Mouse (Mus musculus): ENCODE results near the gene Coq9.

DNA sequence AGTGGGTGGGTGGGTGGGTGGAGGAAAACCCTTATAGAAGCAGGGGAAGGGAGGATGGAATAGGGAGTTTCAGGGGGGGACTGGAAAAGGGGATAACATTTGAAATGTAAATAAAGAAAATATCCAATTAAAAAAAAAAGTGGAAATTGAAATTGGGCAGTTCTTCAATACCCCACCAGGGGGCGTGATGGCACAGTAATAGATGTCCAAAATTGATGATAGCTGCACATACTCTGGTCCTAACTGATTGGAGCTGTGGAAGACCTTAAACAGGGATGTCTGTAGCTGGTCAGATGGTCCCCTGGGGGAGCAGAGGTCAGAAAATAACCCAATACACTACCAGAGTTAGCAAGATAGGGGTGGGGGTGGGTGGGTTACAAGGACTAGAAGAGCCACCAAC is 23.6 kb upstream of the Coq9 start:
- no peak for TF ChIP-seq ZC3H11A (IDR thresholded peaks at IDR 0.05; ENCODE audit: low read depth, low read length)
- peak; percentile 69 to 79 for TF ChIP-seq CTCF (conservative IDR thresholded peaks at IDR 0.05 in 1 of 2, IDR thresholded peaks at IDR 0.05 in 1 of 2; ENCODE audit: low read depth in 2 of 2, low read length in 2 of 2)
- no peak for TF ChIP-seq POLR2A (IDR thresholded peaks at IDR 0.05; ENCODE audit: low read depth, low read length)
- peak; percentile 50 for TF ChIP-seq SMC3 (IDR thresholded peaks at IDR 0.05; ENCODE audit: low read depth, low read length)
- no peak for TF ChIP-seq TBP (conservative IDR thresholded peaks at IDR 0.05; ENCODE audit: low read depth, low read length)
- TF ChIP-seq HCFC1 (IDR thresholded peaks at IDR 0.05; ENCODE audit: low read depth, low read length), result no peak
- TF ChIP-seq UBTF (IDR thresholded peaks at IDR 0.05; ENCODE audit: low read depth, low read length), result no peak
- TF ChIP-seq MAZ (IDR thresholded peaks at IDR 0.05; ENCODE audit: low read depth, low read length), result no peak
- TF ChIP-seq BHLHE40 (IDR thresholded peaks at IDR 0.05; ENCODE audit: low read depth, low read length), result no peak
- TF ChIP-seq KAT2A (IDR thresholded peaks at IDR 0.05; ENCODE audit: insufficient replicate concordance, low read length), result no peak
- TF ChIP-seq EP300 (IDR thresholded peaks at IDR 0.05; ENCODE audit: low read length), result no peak
- no peak for TF ChIP-seq ELF1 (IDR thresholded peaks at IDR 0.05; ENCODE audit: low read depth, low read length)

Measured in CH12.LX (cell line).